Mouse (Mus musculus) embryonic fibroblast, embryonic 13.5 days (primary cell): ENCODE measurements at regions not wholly inside any gene's neighbourhood (a gene's known extent, or its start where the extent isn't known, plus 50 kb on each side); places are given as distances from the start of the nearest gene placed in this dataset.

Experiments used
- CTCF ChIP-seq: IDR thresholded peaks from 2 replicates; pipeline ENCODE4 v1.5.1; 2011; ENCODE audit warnings: mild to moderate bottlenecking, control low read depth, low read length, moderate library complexity, borderline replicate concordance; ENCODE audit not compliant: insufficient read depth
- POLR2A ChIP-seq: IDR thresholded peaks from 2 replicates; pipeline ENCODE4 v1.6.1; 2011; ENCODE audit warnings: low read depth, mild to moderate bottlenecking, control low read depth, low read length, moderate library complexity

DNA sequence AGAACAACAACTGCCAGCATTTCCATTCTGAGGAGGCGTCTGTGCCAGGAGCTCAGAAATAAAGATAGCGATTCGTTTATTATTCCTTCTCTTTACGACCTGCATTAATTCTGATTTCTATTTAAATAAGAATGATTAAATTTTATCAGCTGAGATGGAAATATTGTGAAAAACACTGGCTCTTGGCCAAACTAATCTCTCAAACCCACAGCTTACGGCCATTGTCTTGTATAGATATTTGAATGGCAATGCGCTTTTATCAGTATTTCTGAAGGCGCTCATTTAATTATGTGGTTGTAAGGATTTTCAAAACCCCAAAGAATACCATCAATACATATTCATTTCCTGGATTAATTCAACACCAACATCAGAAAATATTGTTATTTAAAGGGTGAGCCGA lies 97.4 kb upstream of the Irx5 start:
- TF ChIP-seq CTCF (no peak), POLR2A (no peak)
